Mouse (Mus musculus) CD8-positive naive resting alpha-beta T cell, adult 2 months (primary cell): ENCODE measurements around the gene Myh14.
"Not testable (repeated sequence)": the region's sequence is repeated elsewhere in the genome, so short reads cannot be mapped to it uniquely, and the experiment has no call there.

Experiments used
- DNase-seq, 2 experiments: peaks; one replicate each; pipeline ENCODE4 v3.0.0; 2022; ENCODE audit warnings: low read depth in 2 of 2, low spot score in 2 of 2

Gene Myh14

DNA sequence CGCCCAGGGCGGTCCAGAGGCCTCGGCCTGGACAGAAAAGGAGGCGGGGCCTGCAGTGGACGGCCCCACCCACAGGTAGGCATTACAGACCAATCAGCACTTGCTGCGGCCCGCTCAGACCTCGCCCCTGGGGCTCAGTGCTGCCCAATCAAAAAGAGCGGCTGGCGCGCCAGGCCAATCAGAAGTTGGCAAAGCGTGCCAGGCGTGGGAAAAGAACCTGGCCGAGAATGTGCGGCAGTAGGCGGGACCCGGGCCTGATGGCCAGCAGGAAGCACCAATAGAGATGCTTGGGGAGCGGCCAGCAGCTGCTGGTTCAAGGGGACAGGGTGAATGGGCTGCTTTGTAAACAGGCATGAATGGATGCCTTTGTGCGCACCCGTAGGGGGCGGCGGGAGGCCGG, at the start of gene Myh14:
TSS of gene Myh14 (minus strand) at position 41 of the 400 bp plus-strand sequence.
- no peak for DNase-seq

DNA sequence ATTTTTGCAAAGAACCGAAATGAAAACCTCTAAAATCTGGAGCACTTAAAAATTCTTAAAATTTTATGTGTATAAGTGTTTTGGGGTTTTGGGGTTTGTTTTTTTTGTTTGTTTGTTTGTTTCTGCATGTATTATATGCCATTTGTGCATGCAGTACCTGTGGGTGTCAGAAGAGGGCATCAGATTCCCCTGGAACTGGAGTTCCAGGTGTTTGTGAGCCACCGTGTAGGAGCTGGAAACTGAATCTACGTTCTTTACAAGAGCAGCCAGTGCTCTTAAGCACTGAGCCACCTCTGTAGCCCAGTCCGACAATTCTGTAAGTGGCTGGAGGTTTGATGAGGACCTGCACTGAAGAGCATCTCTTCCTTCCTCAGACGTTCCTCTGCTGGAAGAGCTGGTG, 39.2 kb upstream of the Myh14 start:
- DNase-seq = no peak

DNA sequence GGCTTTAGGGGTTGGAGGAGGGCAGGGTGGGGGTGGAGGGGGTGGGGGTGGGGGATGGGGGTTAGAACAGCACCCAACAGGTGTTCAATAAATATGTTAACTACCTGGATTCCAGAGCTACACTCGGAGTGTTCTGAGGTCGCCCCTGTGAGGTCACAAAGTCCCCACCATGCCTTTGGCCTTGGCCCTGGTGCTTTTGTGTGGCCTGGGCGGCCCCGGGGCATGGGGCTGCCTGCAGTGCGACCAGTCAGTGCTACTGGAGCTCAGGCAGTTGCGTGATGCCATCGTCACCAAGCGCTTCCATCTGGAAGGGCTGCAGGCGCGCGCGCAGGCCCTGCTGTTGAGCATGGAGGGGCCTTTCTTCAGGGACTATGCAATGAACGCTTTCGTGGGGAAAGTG, 37.9 kb upstream of the Myh14 start, which contains the start of gene Izumo2:
TSS of gene Izumo2 (plus strand) at position 169 of the 400 bp plus-strand sequence.
- DNase-seq = no peak

DNA sequence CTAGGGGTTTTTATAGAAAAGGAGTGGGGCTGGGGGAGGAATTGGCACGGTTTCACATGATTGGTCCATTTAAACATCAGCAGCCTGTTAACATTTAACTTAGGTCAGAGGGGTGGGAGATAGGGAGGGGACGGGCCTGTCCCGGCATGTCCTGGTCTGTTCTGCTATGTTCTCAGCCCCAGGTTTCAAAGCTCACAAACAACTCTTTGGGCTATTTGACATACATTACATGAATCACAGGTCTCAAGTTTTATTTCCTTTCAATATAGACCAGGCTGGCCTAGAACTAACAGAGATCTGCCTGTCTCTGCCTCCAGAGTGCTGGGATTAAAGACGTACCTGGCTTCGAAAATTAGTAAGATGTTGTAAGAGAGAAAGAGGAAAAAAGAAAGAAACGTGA, 37.5 kb upstream of the Myh14 start:
- DNase-seq = not testable (repeated sequence)

DNA sequence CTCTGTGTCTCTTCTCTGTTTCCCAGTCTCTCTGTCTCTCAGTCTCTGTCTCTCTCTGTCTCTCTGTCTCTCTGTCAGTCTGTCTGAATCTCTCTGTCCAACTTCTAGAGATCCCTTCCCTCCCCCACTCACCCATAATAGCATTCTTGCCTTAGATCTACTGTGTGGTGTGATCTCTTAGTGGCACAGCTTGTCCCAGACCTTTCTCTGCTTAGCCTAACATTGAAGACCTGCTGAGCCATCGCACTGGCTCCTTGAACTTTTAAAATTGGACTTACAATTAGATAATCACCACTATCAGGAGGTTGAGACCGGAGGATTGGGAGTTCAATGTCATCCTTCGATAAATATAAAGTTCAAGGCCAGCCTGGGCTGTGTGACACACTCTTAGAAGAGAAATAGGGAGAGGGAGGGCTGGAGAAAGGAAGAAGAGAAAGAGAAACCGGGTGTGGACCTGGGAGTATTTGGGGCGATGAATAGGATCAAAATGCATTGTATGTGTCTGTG, 36.6 kb upstream of the Myh14 start:
- DNase-seq = no peak

DNA sequence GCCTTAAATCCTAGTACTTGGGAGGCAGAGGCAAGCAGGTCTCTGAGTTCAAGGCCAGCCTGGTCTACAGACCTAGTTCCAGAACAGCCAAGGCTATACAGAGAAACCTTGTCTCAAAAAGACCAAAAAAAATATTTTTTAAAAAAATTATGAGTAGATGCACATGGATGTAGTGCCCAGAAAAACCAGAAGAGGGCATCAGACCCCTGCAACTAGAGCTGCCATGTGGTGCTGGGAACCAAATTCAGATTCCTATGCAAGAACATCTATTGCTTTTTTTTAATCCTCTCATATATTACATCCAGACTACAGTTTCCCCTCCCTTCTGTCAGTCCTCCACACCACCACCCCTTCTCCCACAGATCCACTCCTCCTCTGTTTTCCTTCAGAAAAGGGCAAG, 35.7 kb upstream of the Myh14 start:
- DNase-seq = no peak

DNA sequence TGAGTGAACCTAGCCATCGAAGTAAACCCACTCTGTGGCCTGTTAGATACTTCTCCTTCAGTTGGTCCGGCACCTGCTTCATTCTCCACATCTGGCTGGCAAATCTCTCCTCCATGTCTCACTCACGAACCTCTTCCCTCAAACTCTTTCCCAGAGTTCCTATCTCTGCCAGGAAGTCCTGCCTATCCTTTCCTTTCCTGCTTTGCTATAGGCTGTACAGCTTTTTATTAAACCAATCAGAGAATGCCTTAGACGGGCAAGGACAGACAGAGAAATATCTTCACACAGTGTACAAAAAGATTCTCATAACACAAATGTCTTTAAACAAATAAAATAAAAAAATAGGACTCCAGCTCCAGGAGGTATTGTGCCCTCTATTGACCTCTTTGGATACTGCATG, 34.4 kb upstream of the Myh14 start:
- no peak for DNase-seq

DNA sequence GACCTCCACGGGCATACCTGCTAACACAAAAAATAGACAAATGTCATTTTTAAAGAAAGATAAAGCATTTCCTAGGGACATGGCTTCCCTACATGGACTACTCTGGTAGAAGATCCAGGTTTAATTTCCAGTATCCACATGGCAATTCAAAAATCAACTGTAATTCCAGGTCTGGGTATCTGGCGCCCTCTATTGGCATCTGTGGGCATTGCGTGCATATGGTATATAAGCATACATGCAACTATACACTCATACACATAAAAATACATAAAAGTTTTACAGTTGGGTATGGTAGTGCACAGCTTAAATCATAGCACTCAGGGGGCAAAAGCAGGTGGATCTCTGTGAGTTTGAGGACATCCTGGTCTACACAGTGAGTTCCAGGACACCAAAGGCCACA, 33.7 kb upstream of the Myh14 start:
- DNase-seq = no peak

DNA sequence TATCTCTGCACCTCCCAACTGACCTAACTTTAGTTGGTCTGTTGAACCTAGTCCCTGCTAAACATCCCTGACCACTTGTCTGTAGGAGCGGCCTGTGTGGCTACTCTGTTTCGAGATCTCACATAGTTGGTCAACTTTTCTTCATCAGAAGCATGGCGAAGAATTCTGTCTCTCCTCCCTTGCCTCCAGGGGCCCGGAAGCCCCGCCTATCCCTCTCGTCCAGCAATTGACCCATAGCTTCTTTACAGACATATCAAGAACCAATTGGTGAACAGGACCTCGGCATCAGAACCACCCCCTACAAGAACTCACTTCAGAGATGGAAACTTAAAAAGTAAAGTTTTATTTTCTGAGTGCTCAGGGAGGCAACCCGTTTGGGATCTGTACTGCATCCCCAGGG, 32.3 kb upstream of the Myh14 start:
- DNase-seq = no peak

DNA sequence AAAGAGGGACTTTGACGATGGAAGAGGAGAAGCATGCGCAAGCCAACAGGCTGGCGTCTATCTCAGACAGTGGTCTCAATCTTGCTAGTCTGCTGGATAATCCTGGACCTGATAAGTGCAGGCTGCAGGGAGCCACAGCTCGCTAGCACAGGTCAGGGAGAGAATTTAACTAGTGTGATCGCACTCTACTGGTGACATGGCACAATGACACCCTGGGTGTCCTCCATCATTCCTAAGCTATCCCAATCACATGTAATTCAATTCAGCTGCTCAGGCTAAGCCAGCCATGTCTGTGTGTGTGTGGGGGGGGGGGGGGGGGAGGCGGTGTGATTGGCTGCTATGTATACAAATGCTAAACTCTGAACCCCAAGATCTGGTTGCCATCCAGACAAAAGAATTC, 31.3 kb upstream of the Myh14 start:
- DNase-seq = no peak

DNA sequence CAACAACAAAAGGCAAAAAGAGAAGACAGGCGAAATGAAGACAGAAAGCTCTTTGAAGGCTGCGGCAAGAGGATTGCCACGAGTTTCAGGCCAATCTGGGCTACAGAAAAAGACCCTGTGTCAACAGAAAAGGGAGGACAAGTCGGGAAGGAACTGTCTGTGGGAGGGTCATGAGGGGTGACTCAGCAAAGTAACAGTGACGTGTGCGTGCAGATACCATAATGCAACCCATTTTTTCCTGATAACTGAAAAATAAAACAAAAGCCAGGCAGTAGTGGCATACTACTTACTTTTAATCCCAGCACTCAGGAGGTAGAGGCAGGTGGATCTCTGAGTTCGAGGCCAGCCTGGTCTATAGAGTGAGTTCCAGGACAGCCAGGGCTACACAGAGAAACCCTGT, 27.3 kb upstream of the Myh14 start:
- DNase-seq = no peak

DNA sequence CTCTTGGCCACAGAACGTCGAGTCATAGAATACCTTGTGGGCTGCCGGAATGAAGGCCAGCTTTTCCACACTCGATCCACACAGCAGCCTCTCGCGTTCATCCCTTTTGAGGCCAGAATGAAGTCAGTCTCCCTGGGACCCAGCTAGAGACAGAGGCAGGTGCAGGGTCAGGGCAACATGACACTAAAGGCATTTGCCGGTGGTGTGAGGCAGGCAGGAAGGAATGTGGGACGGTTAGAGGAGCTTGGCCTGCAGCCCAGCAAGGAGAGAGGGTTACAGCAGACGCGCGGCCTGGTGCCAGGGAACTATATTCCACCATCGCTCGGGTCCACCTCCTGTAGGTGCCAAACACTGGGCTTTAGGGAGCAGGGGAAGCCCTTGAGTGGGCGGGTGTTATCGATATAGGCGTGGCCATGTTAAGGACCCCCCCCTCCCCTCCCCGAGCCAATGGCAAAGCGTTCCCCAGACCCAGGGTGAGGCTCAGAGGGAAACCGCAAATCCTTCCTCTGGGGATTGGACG, 26.6 kb upstream of the Myh14 start:
- no peak for DNase-seq

DNA sequence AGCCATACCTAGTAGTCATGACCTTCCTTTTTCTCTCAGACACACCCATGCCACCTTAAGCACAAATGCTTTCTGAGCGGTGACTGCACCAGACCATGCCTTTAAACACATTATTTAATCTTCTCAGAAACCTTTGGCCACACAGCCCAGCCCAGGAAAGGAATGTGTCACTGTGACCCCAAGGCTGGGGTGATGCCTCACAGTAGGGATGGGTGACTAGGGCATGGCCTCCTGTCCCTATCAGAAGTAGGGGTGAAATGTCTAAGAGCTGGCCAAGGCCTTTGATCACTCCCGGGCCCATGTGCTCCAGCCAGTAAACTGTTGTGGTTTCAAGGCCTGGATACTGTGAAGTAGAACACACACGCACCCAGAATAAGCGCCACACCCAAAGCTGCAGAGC, 24.6 kb upstream of the Myh14 start:
- no peak for DNase-seq

DNA sequence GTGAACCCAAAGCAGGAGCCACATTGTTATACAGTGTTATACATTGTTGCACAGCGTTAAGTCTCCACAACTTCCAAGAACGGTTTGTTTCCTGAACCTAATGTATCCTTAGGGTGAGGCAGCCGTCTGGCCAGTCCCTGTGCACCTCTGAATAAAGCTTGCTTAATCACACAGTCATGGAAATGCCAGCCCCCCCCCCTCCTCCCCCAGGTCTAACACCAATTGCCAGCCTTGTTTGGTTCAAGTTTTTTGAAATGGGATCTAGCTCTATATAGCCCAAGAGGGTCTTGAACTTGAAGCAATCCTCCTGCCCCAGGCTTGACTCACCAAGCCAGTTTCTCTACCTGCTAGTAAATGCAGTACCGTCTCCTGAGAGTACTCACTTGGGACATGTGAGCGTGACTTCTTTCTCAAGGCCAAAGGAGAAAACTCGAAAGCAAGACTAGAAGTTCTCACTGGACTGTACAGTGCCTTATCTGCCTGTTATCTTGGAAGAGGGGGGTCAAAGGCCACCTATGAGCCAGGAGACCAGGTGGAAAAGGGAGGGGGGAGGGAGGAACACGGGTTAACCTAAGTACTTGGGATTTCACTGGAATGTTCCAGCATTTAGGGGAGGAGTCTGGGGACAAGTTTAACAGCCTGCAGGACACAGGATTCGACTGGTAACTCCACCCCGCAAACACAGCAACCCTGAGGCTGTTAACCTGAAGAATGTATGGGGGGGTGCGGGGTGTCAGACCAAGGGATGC, 23.0 kb upstream of the Myh14 start:
- no peak for DNase-seq

DNA sequence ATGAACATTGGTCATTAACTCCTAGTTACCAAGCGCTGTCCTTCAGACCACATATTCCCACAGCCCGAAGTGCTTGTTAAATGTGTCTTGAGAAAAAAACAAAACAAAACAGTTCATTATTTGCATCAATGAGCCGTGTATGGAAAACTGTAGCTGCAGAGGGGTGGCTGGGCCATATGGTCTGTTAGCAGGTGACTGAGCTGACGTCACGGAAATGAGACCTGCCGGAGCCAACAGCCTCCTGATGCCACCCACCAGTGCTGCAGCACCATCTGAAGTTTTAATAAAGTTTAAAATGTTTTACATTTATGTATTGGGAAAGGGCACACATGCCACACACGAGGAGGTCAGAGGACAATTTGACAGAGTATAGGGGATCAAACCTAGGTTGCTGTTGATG, 18.7 kb upstream of the Myh14 start:
- no peak for DNase-seq

DNA sequence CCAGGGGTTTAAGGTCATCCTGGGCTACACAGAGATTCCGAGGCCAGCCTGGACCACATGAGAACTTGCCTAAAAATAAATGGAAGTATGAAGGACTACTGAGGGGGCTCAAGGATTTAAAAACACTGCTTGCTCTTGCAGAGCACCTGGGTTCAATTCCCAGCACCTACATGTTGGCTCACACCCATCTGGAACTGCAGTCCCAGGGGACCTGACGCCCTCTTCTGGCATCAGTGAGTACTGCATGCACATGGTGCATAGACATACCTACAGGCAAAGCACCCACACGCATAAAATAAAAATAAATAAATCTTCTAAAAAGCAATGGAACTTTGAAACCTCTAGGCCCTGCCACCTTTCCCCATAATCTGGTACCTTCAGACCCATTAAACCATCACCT, 18.2 kb upstream of the Myh14 start:
- no peak for DNase-seq

DNA sequence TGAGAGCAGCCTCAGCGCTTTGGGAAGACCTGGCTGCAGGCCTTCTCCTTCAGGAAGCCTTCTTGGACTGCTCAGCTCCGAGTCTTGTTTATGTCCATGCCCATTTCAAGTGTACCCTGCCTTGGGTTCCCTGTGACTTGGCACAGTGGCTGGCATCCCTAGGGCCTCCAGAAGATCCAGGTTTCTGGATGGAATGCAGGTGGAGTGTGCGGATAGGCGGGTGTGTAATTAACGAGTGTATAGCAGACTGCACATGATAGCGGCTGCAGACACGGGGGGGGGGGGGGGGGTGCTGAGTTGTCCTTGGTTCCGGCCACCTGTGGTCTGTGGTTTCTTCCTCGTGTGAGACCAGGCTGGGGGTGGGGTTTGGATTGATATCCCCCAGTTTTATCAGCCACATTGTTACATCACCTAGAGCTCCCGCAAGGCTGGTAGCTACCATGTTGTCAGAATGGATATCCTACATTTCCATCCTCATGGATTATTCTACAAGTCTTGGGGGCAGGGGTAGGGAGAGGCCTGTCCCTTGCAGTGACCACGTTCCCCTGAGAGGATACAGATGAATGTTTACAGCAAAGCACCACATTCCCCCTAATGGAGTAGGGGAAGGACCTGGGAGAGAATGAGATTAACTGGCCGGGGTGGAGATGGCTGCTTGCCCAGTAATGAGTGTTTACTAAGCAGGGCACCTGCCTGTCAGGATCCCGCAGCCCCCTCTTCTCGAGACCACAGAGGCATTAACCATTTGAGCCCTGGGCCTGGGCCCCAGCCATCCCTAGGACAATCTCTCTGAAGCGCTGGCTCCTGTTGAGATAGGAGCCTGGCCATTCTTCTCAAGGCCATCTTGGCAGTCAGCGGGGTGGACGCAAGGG, 15.1 kb upstream of the Myh14 start:
- DNase-seq = no peak

DNA sequence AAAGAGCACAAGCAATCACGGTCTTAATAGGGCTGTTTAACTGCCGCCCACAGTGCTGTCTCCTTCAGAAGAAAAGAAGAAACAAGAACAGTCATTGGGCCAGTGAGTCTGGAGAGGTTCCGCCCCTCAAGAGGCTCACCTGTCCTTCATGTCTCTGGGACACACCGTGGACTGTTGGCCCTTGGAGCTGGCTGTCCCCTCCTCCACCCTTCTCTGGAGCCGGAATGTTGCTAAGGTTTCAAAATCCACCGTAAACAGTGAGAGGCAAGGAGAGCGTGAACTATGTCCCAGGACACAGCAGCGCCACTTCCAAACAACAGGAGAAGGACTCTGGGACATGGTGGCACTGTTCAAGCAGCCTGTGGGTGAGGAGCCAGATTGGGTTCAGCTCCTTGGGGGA, 13.0 kb upstream of the Myh14 start:
- DNase-seq = no peak

DNA sequence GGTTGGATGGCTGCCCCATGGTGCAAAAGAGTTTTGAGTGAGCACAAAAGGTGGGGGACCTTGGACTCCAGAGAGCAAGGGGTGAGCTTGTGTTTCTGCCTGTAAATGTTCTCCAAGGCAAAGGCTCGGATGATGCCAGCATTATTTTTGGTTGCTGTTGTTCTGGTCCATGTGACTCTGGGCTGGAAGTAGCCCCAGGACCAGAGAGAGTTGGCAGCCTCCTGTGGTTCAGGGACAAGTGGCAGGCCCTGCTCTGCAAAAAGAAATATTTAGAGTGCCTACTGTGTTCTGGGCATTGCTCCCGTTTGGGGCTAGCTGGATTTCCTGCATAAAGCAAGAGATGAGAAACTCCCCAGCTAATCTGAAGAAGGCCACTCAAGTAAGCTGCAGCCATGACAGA, 6.0 kb upstream of the Myh14 start:
- DNase-seq = no peak

DNA sequence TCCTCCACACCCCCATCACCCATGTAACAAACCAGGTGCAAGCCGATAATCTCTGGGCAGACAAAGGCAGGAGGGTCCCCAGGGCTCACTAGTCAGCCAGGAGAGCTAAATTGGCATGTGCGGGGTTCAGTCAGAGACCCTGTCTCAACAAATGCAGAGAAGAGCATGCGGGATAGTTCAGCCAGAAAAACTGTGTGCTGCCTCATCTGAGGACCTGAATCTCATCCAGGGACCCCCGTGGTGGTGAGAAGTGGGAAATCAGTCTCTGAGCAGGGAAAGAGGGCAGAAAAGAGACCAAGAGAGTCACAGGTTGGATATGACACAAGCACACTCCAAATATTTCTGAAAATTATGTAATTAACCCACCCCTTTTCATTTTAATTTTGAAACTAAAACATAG, 5.5 kb upstream of the Myh14 start:
- no peak for DNase-seq

DNA sequence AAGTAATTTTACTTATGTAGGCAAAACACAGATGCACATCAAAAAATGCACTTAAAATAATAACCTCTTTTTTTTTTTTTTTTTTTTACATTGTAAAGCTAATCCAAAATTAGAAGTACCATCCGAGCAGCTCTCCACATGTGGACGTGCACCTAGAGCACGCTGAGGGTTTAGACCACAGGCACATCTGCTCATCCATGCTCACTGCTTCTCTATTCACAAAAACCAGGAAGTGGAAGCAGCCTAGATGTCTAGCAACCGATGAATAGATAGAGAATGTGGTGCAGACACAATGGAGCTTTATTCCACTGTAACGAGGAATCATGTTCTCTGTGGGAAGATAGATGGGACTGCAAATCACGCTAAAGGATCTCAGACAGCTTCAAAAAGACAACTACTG, 4.5 kb upstream of the Myh14 start:
- DNase-seq = no peak

DNA sequence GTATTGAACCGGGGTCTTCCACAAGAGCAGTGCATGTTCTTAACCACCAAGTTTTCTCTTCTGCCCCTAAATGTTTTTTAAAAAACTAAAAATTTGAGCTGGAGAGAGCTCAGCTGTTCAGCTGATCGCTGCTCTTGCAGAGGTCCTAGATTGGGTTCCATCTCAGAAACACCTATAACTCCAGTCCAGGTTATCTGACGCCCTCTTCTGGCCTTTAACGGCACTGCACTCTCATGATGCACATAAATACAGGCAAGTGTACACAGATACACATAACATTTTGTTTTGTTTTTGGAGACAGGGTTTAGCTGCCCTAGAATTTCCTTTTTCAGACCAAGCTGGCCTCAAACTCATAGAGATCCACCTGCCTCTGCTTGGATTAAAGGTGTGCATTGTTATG, 3.9 kb upstream of the Myh14 start:
- no peak for DNase-seq
